Mouse (Mus musculus): Measurements from ENCODE around the gene Cd5. TPM values are rescaled to one million over a fixed set of nuclear protein-coding genes. Genes with fewer than 3 reads are reported as not detected.

Gene Cd5
- polyA plus RNA-seq (2016; fragmentation: Nextera tagmentation; extraction: Ambion mirVana) = 0.19 and 0.55 TPM in 2 replicates

DNA sequence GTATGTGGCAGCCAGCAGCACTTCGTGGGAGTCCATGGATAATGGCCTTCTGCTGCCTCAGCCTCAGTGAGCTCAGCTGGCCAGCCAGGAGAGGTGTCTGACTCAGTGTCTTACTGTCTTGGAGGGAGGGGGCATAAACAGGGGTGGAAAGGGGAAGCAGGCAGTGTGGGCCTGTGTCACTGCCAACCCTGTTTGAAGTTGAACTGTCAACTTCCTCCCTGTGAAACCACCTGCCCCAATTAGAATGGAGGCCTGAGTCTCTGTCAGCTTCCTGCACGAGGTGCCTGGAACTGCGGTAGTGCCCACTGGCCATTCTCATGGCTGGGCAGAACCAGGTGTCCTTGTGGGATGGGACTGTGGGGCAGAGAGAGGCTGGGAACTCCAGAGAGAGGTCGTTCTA is at the start of gene Cd5:
Gene Cd5, minus strand, starts transcription at position 192 of the 400 bp plus-strand sequence.
- H3K9ac ChIP-seq = no peak within 1 kb of the TSS
- ATAC-seq (ENCODE audit: insufficient number of reproducible peaks, low FRiP score) = no peak
- no peak within 1 kb of the TSS for H3K4me2 ChIP-seq
- WGBS = 70% methylated on average over 4 of the region's 4 CpGs
- no peaks in the 10 kb centered on the region for H3K9me3 ChIP-seq (replicated peaks)
- H3K4me3 ChIP-seq = no peak within 1 kb of the TSS
- no peaks in the 10 kb centered on the region for H3K36me3 ChIP-seq
- H3K4me1 ChIP-seq (replicated peaks) = peaks cover 8% of the 10 kb centered on the region
- H3K27ac ChIP-seq (ENCODE audit: poor library complexity, severe bottlenecking) = no peak within 1 kb of the TSS
- H3K27me3 ChIP-seq (replicated peaks) = no peaks in the 10 kb centered on the region

DNA sequence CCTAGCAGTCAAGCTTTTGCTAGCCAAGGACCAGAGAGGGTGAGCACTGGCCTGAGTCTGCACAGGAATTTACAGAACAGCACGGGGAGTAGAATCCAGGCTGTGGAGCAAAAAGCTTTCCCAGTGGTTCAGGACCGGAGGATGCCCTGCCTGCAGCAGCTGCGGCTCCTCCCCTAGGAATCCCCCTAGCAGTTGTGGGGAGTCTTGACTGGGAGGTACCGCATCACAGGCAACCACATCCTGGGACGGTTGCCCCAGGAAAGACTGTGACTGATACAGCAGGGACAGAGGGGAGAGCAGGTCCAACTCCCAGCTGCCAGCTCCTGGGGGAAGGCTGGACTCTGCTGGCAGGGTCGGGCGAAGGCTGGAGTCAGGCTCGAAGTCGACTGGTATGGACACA is 49.4 kb upstream of the Cd5 start:
- 66% methylated on average over 9 of the region's 9 CpGs for WGBS

DNA sequence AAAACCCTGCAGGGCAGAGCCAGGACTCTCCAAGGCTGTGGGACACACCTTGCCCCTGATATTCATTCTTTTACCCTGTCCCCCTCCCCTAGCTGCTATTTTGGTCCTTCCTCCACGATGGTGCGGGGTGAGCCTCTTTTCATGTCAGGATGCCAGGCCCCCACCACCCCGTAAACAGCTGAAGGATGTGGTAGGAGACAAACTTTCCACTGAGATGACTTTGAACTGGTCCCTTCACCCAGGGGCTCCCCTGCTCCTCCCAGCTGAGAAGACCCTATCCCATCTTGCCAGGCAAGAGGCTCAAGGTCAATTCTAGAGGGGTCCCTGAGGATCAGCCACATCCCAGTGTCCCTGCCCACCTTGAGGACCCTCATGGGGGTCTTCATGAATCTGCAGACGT is 48.6 kb upstream of the Cd5 start:
- WGBS = 66% methylated on average over 4 of the region's 4 CpGs
- H3K4me3 ChIP-seq = no peak overlapping the region
- H3K9me3 ChIP-seq (replicated peaks) = no peaks in the 10 kb centered on the region
- no peak overlapping the region for H3K9ac ChIP-seq
- H3K27ac ChIP-seq (ENCODE audit: poor library complexity, severe bottlenecking) = no peak overlapping the region
- H3K4me1 ChIP-seq (replicated peaks) = peaks cover 5% of the 10 kb centered on the region; the same call in 1 of the 2 replicates
- no peak overlapping the region for H3K4me2 ChIP-seq
- H3K27me3 ChIP-seq (replicated peaks) = peaks cover 7% of the 10 kb centered on the region; the same call in 1 of the 2 replicates
- no peak for ATAC-seq (ENCODE audit: insufficient number of reproducible peaks, low FRiP score)
- H3K36me3 ChIP-seq = no peaks in the 10 kb centered on the region

More for the DNA sequence above, 49.4 kb upstream of the Cd5 start:
- Histone ChIP-seq H3K36me3 (no peaks in the 10 kb centered on the region), H3K9me3 (replicated peaks) (no peaks in the 10 kb centered on the region), H3K9ac (no peak overlapping the region), H3K4me2 (no peak overlapping the region), H3K4me1 (replicated peaks) (0 out of 2 replicates have a peak, but pooled peaks cover 2% of the 10 kb centered on the region), H3K4me3 (no peak overlapping the region), H3K27me3 (replicated peaks) (peaks cover 7% of the 10 kb centered on the region; the same call in 1 of the 2 replicates), H3K27ac (ENCODE audit: poor library complexity, severe bottlenecking) (no peak overlapping the region)
- ATAC-seq (ENCODE audit: insufficient number of reproducible peaks, low FRiP score) = no peak

DNA sequence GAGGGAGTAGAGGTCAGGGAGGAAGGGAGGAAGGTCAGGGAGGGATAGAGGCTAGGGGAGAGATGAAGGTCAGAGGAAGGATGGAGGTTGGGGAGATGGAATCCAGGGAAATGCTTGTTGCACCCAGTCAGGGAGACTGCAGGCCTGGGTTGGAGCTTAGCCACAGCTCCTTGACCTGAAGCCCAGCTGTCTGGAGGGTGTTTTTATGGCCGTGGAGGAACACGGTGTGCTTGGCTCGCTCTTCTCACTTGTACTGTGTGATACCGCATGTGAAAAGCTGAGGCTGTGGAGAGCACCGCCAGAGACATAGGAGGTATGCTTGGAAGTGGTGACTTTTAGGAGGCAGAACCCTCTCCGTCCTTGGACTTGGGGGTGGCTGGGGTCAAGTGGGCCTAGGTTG is 48.0 kb upstream of the Cd5 start:
- WGBS = 80% methylated on average over 6 of the region's 6 CpGs
- H3K9ac ChIP-seq = no peak overlapping the region
- no peaks in the 10 kb centered on the region for H3K9me3 ChIP-seq (replicated peaks)
- peaks cover 10% of the 10 kb centered on the region; the same call in 1 of the 2 replicates for H3K4me1 ChIP-seq (replicated peaks)
- peaks cover 7% of the 10 kb centered on the region; the same call in 1 of the 2 replicates for H3K27me3 ChIP-seq (replicated peaks)
- H3K4me3 ChIP-seq = no peak overlapping the region
- no peak for ATAC-seq (ENCODE audit: insufficient number of reproducible peaks, low FRiP score)
- H3K36me3 ChIP-seq = no peaks in the 10 kb centered on the region
- H3K27ac ChIP-seq (ENCODE audit: poor library complexity, severe bottlenecking) = no peak overlapping the region
- H3K4me2 ChIP-seq = no peak overlapping the region

DNA sequence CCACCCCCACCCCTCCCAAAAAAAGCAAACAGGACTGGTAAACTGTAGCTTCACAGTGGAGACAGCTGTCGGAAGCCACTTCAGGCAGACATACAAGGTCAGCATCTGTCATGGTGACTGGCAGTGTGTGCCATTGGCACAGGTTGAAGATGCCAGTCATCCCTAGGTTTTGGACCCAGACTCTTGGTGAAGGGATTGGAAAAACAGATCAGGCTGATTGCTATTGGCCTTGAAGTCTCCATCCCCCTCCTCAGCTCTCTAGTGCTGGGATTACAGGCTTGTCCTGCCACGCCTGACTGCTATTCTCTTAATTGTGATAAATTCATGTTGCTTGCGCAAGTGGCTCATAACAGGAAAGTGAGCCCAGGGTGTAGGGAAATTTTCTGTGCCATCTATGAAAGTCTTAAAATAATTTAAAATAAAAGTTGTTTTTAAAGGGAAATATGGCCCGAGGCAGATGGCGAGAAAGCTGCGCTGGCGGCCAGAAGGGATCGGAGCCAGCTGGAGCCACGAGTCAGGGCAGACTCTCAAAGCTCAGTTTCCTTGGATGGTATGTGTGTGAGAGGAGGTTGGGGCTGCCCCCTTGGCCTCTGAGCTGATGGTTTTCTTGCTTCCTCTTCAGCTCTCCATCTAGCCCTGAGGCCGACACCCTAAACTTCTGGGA is 46.1 kb upstream of the Cd5 start:
- no peak for ATAC-seq (ENCODE audit: insufficient number of reproducible peaks, low FRiP score)
- no peaks in the 10 kb centered on the region for H3K36me3 ChIP-seq
- WGBS = 81% methylated on average over 10 of the region's 10 CpGs
- H3K4me3 ChIP-seq = no peak overlapping the region
- no peak overlapping the region for H3K27ac ChIP-seq (ENCODE audit: poor library complexity, severe bottlenecking)
- no peak overlapping the region for H3K4me2 ChIP-seq
- H3K9me3 ChIP-seq (replicated peaks) = no peaks in the 10 kb centered on the region
- H3K27me3 ChIP-seq (replicated peaks) = no peaks in the 10 kb centered on the region
- no peak overlapping the region for H3K9ac ChIP-seq
- H3K4me1 ChIP-seq (replicated peaks) = peaks cover 20% of the 10 kb centered on the region

DNA sequence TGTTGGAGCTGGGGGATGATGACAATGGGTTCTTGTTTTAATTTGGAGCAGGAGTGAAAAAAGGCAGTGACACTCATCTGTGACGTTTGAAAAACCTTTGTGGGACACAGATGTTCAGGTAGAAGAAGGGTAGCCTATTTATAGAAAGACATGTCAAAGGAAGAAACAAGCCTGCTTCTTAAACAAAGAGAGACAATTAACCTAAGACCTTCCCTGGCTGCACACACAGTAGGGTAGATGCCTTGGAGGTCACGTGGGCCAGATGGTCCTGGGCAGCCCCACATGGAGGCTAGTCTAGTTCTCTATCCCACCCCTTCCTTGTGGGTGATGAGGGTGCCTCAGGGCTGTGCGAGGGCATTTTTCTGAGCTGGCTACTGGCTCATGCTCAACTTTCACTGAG is 45.3 kb upstream of the Cd5 start:
- Histone ChIP-seq H3K4me2 (no peak overlapping the region), H3K9me3 (replicated peaks) (no peaks in the 10 kb centered on the region), H3K4me3 (no peak overlapping the region), H3K9ac (no peak overlapping the region), H3K36me3 (no peaks in the 10 kb centered on the region), H3K4me1 (replicated peaks) (peaks cover 20% of the 10 kb centered on the region), H3K27me3 (replicated peaks) (no peaks in the 10 kb centered on the region), H3K27ac (ENCODE audit: poor library complexity, severe bottlenecking) (no peak overlapping the region)
- WGBS = 45% methylated on average over 3 of the region's 3 CpGs
- no peak for ATAC-seq (ENCODE audit: insufficient number of reproducible peaks, low FRiP score)

DNA sequence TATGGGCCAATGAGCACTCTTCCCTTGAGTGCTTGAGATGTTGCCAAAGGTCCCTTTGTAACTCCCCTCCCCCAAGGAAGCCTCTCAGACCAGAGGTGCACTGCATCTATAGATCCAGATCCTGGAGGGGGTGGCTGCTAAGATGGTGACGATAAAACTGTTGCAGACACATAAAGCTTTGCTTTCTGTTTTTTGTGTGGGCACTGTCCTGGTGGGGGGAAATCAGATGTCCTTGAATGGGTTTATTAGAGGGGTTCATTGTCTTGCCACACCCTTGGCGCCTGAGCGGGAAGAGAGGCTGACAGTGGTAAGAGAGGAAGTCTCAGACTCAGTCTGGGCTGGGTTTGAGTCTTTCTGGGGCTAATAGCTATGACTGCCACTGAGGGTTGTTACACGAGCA is 44.4 kb upstream of the Cd5 start:
- Histone ChIP-seq H3K4me1 (replicated peaks) (peaks cover 20% of the 10 kb centered on the region), H3K36me3 (no peaks in the 10 kb centered on the region), H3K9me3 (replicated peaks) (no peaks in the 10 kb centered on the region), H3K4me3 (no peak overlapping the region), H3K9ac (no peak overlapping the region), H3K4me2 (no peak overlapping the region), H3K27me3 (replicated peaks) (no peaks in the 10 kb centered on the region), H3K27ac (ENCODE audit: poor library complexity, severe bottlenecking) (no peak overlapping the region)
- 79% methylated on average over 4 of the region's 4 CpGs for WGBS
- ATAC-seq (ENCODE audit: insufficient number of reproducible peaks, low FRiP score) = no peak

DNA sequence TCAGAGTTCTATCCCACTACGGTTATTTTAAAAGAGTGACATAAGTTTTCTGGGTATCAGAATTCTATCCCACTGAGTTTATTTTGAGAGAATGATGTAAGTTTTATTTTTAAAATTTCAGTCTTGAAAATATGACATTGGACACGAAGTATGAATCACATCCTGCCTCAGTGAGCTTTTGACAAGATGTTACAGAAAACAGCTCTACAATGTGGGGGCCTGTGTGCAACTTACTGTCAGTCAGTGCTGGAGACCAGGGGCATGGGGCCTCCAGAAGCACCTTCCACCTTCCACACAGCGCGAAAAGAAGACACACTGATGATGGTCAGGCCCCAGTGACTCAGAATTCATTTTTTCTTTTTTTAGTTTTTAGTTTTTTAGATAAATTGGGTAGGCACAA is 42.8 kb upstream of the Cd5 start:
- Histone ChIP-seq H3K4me2 (no peak overlapping the region), H3K4me1 (replicated peaks) (peaks cover 20% of the 10 kb centered on the region), H3K27ac (ENCODE audit: poor library complexity, severe bottlenecking) (no peak overlapping the region), H3K9ac (no peak overlapping the region), H3K9me3 (replicated peaks) (no peaks in the 10 kb centered on the region), H3K27me3 (replicated peaks) (no peaks in the 10 kb centered on the region), H3K36me3 (no peaks in the 10 kb centered on the region), H3K4me3 (no peak overlapping the region)
- WGBS = 61% methylated on average over 4 of the region's 4 CpGs
- ATAC-seq (ENCODE audit: insufficient number of reproducible peaks, low FRiP score) = no peak

DNA sequence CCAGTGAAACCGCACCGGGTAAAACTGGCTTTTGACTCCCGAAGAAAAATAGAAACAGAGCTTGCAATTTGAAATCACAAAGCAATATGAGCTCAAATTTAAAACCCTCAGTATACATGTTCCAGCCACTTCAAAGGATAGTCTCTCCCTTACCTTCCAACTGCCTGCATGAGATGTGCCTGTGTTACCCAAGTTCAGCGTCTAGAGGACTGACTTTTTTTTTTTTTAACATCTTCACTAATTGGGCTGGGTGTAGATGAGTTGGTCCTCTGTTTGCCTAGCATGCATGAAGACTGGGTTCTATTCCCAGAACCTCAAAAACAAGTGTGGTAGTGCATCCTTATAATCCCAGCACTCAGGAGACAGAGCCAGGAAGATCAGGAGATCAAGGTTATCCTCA is 38.1 kb upstream of the Cd5 start:
- H3K27ac ChIP-seq (ENCODE audit: poor library complexity, severe bottlenecking) = no peak overlapping the region
- ATAC-seq (ENCODE audit: insufficient number of reproducible peaks, low FRiP score) = no peak
- H3K27me3 ChIP-seq (replicated peaks) = 0 out of 2 replicates have a peak, but pooled peaks cover 2% of the 10 kb centered on the region
- peaks cover 10% of the 10 kb centered on the region for H3K4me1 ChIP-seq (replicated peaks)
- 87% methylated on average over 4 of the region's 4 CpGs for WGBS
- H3K4me2 ChIP-seq = no peak overlapping the region
- H3K4me3 ChIP-seq = no peak overlapping the region
- no peaks in the 10 kb centered on the region for H3K9me3 ChIP-seq (replicated peaks)
- H3K36me3 ChIP-seq = no peaks in the 10 kb centered on the region
- no peak overlapping the region for H3K9ac ChIP-seq

DNA sequence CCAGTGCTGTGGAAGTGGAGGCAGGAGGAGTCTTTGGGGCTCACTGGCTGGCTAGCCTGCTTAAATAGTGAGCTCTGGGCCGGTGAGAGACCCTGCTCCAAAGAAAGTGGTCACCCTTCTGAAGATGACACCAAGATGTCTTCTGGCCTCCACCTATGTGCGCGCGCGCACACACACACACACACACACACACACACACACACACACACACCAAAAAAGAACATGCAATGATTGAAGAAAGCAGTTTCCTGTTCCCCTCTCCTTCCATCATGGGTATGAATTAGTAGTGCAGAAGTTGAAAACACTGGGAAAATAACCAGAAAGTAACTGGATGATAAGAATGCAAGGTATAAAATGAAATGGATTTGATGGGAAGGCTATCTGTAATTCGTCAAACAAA is 35.3 kb upstream of the Cd5 start:
- 96% methylated on average over 6 of the region's 6 CpGs for WGBS
- H3K4me3 ChIP-seq = no peak overlapping the region
- no peak overlapping the region for H3K27ac ChIP-seq (ENCODE audit: poor library complexity, severe bottlenecking)
- no peaks in the 10 kb centered on the region for H3K9me3 ChIP-seq (replicated peaks)
- H3K4me1 ChIP-seq (replicated peaks) = peaks cover 7% of the 10 kb centered on the region
- H3K9ac ChIP-seq = no peak overlapping the region
- no peaks in the 10 kb centered on the region for H3K36me3 ChIP-seq
- ATAC-seq (ENCODE audit: insufficient number of reproducible peaks, low FRiP score) = no peak
- no peak overlapping the region for H3K4me2 ChIP-seq
- H3K27me3 ChIP-seq (replicated peaks) = 0 out of 2 replicates have a peak, but pooled peaks cover 2% of the 10 kb centered on the region

DNA sequence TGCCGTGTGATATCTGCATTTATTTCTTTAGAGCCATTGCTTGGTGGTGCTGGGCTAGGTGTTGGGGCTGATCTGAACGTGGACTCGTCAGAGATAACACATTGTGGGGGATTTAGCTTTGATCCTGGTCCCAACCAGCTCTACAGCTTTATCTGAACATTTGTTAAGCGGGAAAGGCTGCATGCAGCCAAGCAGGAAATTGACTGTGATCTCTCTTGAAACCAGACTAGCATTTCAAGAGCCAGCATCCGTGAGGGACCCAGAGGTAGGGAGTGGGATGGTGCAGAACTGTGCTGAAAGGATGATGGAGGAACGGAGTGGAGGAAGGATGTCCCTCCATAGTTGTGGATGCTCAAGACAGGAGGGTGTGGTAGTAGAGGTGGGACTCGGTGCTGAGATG is 34.6 kb upstream of the Cd5 start:
- Histone ChIP-seq H3K27ac (ENCODE audit: poor library complexity, severe bottlenecking) (no peak overlapping the region), H3K9ac (no peak overlapping the region), H3K4me2 (no peak overlapping the region), H3K4me3 (no peak overlapping the region), H3K27me3 (replicated peaks) (0 out of 2 replicates have a peak, but pooled peaks cover 2% of the 10 kb centered on the region), H3K36me3 (no peaks in the 10 kb centered on the region), H3K4me1 (replicated peaks) (peaks cover 15% of the 10 kb centered on the region), H3K9me3 (replicated peaks) (no peaks in the 10 kb centered on the region)
- WGBS = 48% methylated on average over 7 of the region's 7 CpGs
- ATAC-seq (ENCODE audit: insufficient number of reproducible peaks, low FRiP score) = no peak

DNA sequence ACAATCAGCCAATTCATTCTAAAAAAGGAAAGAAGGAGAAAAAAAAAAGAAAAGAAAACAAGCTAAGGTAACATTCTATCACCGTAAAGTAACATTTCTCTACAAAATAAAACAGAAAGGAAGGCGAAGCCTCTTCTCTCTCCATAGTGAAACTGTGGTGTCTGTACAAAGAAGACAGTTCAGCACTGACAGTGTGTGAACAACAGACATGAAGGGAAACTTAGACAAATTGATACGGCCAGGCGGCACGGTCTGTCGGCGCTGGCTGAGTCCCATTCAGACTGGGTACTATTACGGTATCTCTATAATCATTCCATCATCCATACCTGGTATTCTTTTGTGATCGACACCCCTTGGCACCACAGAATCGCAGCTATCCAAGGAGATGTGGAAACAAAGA is 34.1 kb upstream of the Cd5 start:
- no peak for ATAC-seq (ENCODE audit: insufficient number of reproducible peaks, low FRiP score)
- H3K9ac ChIP-seq = no peak overlapping the region
- H3K4me2 ChIP-seq = no peak overlapping the region
- 91% methylated on average over 10 of the region's 10 CpGs for WGBS
- no peaks in the 10 kb centered on the region for H3K36me3 ChIP-seq
- 0 out of 2 replicates have a peak, but pooled peaks cover 2% of the 10 kb centered on the region for H3K27me3 ChIP-seq (replicated peaks)
- no peaks in the 10 kb centered on the region for H3K9me3 ChIP-seq (replicated peaks)
- peaks cover 15% of the 10 kb centered on the region for H3K4me1 ChIP-seq (replicated peaks)
- H3K27ac ChIP-seq (ENCODE audit: poor library complexity, severe bottlenecking) = no peak overlapping the region
- H3K4me3 ChIP-seq = no peak overlapping the region
